Mouse (Mus musculus) layer of hippocampus, adult 8-10 months (tissue): ENCODE measurements at regions not wholly inside any gene's neighbourhood (a gene's known extent, or its start where the extent isn't known, plus 50 kb on each side); places are given as distances from the start of the nearest gene placed in this dataset.

Source experiments
- DNase-seq, 2 experiments: peaks; one replicate each; pipeline ENCODE4 v3.0.0; 2022; ENCODE audit warnings: low spot score in 2 of 2

DNA sequence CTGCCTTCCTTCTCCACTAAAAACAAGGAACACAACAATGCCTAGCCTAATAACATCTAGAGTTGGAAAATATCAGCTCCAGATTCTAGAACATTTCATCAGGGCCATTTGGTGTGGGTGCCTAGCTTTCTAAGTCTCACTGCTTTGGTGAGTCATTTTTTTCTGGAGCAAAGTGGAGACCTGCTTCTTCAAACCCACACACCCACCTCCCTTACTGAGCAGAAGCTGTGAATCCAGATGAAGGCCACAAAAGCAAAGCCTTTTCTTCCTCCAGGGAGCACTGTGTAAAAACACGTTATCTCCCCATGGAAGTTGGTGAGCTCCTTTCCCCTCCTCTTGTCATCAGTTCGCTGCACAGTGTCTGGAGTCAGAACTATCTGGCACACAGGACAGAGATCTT lies 294.1 kb downstream of the Mex3b start:
- DNase-seq: no peak

DNA sequence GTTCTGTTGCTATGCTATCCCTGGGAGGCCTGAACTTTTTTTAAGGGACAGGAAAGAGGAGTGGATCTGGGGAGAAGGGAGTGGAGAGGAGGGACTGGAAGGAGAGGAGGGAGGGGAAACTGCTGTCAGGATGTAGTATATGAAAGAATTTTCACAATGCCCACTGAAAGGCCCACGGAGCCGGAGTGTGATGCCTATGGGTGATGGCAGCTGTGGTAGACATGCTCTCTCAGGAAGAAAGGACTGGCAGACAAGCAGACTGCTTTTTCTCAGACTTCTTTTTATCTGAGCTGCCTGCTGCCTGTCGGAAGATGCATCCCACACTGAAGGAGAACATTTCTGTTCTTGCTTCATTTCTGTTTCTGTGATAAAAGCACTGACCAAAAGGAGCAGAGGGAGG lies 295.7 kb downstream of the Mex3b start:
- no peak for DNase-seq

DNA sequence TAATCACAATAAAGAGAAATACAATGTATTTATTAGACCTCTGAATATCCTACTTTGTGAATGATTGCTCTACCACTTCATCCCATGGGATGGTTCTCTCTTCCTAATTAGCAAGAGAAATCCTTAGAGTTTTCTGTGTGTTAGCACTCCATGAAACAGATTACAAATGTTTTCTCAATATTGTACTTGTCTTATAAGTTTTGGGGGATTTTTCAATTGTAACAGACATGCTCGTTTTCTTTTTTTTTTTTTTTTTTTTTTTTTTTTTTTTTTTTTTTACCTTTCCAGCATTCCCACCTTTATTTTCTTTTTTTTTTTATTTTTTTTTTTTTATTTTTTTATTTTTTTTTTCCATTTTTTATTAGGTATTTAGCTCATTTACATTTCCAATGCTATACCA lies 312.3 kb downstream of the Mex3b start:
- DNase-seq: no peak

DNA sequence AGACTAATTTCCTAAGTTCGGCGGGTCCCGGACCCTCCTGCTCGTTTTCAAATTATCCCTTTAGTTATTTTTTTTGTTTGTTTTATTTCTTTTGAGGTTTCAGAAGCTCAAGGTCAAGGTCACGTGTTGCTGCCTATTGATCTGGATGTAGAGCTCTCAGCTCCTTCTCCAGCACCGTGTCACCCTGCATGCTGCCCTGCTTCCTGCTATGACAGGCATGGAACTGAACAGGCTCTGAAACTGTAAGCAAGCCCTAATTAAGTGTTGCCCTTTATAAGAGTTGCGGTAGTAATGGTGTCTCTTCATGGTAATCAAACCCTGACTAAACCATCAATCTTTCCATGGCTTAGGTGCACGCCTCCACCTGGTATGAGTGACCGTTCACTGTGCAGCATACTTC lies 319.2 kb downstream of the Mex3b start:
- no peak for DNase-seq

DNA sequence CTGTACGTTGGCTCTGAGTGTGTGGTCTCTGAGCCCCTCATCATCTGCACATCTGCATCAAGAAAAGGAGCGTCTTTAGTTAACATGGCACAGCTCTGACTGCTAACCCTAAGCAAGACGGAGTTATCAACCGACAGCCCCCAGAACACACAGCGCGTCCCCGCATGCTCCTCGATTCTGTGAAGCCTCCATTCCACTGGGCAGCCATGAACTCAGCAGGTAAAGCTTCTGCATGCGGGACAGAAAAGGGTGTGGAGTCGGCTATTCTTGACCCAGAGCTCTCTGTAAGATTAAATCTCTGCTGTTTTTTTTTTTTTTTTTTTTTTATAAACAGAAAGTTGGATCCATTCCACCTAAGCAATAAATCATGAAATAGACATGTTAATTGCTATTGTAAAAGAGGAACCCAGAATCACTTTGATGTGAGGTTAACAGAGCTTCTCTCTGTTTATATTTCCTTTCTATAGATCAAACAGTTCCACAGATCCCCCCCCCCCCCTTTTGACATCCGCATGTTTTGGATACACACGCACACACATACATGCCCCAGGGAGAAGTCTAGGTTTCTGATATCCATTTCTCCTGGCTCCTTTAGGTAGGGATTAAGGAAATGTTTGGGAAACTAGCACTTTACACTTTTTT lies 328.9 kb downstream of the Mex3b start:
- no peak for DNase-seq

DNA sequence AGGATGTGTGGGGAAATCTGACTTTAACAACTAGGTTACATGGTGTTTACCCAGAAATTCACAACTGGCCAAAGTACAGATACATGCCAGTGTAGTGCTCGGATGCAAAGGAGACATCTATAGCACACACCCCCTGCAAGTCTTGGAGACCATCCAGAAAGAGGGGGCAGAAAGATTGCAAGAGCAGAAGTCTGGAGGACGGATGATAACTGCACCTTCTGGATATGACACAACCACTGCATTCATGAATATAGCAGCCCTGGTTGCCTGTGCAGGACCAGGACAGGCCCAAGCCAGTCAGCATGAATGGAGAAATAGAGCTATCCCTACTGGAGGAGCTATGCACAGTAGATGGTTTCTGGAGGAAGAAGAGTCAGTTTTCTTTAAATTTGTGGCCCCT lies 330.4 kb downstream of the Mex3b start:
- no peak for DNase-seq

DNA sequence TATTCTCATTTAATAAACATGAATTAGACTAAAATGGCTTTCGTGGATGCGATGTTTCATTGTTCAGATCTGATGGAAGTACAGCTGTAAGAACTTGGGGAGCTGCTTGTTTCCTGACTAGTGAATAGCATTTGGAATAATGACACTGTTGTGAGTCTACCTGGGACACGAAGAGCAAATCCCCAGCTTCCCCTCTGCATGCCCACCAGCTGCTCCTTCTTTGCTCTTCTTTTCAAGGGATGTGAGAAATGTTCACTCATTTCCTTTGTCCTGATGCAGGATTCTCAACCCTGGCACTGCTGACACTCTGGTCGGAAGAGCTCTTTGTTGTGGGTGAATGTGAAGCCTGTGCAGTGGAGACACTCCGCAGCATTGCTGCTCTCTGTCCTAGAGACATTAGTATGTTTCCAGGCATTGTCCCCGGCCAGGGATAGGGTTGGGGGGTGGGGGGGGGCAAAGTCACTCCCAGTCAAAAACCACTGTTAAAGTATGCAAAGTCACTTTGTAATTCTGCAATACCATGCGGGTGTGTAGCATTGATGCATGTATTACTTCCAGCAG lies 334.1 kb downstream of the Mex3b start:
- DNase-seq: no peak

DNA sequence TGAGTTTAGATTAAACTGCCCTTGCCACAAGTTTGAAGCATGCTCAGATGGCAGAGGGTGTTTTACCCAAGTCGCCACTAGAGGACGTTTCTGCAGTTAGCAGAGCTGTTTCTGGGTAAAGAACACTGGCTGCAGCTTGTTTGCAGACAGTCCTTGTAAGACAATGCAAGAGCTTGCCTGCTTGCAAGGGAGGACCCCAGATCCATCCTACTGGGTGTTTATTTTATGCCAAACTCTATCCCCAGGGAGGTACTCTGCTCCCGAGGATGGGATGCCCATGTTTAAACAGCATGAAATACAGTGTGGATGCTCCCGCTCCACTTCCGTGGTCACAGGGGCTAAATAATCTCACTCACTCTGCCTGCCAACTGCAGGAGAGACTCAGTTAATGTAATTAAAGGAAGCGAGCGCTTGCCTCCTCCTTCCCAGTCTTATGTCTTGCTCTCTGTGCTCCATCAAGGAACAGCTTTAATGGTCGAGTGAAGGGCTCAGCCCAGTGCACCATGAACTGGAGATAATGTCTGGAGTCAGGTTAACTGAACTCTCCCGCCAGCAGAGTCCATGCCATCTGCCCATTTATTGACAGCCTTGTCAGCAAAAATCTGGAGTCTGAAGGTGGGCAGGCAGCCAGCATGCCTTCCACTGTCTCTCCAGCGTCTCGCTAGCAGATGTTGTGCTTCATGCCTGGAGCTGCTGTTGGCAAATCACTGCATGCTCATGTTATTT lies 334.8 kb downstream of the Mex3b start:
- DNase-seq: peak; percentile 53 to 61

DNA sequence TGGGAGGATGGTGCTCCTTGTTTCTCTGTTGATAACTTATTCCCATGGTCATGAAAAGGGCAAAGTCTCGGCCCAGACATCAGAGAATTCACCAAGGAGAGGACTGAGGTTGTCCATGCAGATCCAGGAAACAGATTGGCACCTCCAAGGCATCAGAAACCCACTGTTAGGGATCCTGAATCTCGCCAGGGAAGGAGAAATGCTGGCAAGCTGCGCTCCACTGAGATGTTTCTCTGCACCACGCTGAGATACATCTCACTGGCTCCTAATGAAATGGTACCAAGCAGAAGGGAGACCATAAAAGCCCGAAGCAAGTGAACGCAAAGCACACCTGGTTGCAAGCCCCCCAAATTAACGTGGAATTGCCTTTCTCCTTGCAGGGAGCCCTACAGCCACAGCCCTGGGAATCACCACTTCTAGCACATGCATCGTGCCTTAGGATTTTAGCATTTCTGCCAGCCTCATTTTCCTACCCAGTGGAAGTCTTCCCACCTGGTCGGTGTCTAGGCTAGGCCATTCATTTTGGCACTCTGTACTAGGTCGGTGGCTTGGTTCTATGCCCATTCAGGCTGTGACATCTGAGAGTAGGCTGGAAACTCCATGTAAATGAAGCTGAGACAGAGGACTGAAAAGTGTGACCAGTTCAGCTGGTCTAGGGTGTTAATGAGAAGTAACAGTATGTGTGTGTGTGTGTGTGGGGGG lies 336.3 kb downstream of the Mex3b start:
- no peak for DNase-seq

DNA sequence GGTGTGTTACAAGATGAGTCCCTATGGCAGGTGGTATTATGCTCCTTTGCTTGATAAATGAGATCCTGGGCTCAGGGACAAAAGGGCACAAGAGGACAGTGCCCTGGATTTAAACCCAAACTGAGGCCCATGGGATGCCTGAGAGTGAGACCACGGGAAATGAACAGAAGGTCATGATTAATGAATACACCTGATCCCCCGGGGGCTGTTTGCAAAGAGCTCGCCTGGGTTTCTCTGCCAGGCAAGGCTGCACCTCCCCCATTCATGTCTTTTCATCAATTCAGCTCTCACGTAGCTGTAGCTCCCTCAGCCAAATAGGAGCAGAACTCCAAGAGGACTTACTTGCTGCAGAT lies 336.9 kb downstream of the Mex3b start:
- DNase-seq: no peak

DNA sequence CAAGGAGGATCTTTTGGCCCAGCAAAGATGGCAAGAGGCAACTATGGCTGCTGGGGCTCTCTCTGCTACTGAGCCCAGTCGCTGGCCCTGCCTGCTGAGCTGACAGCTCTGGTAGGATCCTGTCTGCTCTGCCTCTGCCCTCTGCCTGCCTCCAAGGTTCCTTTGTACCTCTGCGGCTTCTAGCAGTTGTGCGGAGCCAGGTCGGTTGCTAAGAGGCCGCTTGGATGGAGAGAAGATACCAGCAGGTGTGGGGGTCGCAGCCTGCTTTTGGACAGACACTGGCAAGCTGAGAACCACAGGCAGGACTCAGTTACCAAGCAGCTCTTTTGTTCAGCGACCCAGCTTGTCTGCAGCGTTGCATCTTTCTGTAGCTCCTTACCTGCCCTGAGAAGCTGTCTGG lies 337.6 kb downstream of the Mex3b start:
- no peak for DNase-seq

DNA sequence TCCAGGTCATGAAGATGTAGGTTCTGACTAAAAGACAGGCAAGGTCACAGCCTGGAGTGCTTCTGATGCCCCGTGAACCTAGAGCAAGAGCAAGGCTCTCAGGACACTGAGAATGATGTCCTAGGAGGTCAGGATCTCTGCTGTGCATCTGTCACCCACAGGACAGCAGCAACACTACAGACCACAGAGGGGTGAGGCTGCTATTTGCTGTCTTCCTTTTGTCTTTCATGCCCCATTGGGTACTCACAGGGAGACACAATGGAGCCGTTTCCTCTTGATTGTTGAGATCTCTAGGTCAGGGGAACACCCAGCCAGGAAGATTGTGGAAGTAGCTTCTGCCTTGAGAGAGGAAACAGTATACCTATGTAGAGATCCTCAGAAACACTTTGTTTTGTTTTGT lies 339.9 kb downstream of the Mex3b start:
- no peak for DNase-seq

DNA sequence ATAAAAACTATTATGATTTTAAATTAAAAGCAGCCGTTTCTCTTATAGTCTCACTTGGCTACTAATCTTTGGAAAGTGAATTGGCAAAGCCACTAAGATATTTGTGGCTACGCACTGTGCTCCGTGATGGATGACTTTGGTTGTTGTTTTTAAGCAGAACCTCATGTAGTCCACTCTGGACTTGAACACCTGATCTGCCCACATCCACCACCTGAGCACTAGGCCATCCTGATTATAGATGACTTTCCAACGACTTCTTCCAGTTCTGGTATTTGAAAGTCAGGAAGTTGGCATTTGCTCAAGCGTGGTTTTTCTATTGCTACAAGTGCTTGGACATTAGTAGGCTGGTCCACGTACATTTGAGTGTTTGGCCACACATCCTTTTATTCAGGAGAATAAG lies 344.5 kb downstream of the Mex3b start:
- DNase-seq: no peak

DNA sequence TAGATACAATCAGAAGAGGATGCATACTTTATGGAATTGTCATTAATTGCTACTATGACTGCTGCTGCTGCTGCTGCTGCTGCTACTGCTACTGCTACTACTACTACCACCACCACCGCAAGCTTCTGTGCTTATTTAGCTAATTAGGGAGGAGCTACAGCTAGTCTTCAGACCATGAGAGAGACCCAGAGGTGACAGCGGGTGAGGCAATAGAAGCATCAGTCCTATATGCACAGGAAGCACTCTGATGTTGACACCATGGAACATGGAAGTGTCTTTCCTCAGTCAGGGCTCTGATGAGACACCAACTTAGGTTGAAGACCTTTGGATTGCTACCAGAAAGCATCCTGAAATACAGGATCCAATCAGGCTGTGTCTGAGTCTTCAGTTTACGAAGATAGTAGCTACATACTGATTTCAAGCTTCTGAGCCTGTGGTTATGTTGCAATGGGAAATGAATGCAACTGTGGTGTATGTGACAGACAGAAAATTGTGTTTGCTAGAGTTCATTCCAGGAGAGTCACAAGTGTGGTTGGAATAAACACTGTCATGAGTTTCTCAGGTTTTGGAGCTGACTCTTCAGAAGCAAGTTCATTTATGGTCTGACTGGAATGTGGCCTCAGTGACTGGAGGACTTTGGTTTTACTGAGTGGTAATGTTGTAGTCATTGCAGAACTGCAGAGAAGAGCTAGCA lies 355.0 kb downstream of the Mex3b start:
- DNase-seq: no peak

DNA sequence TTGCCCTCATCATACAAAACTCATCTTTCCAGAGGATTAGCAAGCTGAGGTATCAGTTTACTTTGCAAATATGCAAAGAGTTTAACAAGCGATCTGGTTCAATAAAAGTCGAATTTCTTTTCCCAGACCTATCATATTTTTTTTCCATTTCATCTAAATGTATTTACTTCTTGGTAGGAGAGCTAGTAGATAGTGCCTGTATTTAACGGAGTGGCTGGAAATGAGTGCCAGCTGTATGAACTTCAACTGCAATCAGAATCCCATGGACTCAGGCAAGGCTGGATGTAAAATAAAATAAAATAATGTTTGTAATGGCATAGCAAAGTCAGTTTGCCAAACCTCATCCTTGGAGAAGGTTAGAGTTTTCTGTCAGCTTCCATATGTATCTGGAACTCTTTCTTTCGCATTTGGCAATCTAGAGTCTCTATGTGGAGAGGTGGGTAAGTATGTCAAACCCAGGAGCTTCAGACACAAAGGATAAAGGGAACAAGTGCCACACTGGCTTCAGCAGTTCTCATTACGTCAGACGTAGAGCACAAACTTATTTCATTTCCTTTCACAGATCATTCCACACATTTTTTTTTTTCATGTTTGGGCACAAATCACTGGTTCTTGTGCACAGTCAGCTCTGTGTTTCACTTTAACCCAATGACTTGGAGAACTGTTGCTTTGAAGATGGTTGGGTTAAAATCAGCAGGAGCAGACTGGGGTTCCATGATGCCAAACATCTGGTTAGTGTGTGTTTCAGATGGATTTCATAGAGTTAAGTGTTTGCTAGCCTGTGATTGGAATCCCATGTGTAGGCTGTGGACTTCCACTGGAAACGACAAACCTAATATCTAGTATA lies 357.2 kb upstream of the Tmc3 start:
- no peak for DNase-seq

DNA sequence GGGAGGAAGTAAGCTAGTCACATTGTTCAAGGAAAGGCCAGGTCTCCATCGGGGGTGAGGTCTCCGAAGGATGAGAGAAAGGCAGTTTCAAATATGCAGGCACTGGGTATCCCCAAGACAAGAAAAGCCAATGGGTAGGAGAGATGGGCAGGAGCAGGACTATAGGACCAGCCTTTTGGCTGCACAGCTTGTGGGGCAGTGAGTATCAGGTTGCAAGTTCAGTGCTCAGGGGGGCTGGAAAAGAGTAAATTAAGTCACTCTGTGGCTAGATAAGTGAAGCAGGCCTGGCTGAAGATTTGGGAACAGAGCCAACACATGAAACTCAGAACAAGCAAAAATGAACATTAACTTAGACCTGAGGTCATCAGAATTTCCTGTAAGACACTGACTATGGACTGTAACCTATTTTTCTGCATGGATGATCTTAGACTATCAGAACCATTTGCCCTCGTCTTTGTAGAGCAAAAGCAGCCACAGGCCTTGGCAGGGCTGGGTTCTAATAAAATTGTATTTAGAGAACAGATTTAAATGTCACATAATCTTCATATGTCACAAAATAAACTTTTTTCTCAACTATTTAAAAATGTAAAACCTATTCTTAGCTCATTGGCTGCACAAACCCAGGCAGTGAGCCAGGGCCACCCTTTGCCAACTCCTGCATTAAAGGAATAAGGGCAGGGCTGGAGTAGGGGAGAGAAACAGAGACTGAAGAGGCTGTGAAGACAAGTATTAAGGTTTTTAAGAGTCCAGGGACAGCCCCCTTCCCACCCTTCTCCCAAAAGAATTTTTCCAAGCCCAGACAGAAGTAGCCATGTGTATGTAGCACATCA lies 354.0 kb upstream of the Tmc3 start:
- peak; percentile 39 to 46 for DNase-seq

DNA sequence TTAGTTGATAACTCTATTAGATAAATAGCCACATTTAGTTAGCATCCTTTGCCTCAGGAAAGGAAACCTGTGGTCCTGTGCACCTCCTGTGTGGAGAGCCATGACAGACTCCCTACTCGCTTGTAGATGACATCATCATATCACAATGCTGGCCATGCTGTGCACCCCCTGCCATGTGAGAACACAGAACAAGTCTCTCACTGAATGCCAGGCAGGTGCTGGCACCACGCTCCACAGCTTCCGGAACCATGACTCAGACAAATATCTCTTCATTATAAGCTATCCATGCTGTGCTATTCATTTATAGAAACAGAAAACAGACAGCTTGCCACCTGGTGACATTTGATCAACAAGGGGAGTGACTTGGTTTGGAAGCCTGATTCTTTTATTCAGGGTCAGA lies 349.1 kb upstream of the Tmc3 start:
- peak; percentile 25 to 33 for DNase-seq

DNA sequence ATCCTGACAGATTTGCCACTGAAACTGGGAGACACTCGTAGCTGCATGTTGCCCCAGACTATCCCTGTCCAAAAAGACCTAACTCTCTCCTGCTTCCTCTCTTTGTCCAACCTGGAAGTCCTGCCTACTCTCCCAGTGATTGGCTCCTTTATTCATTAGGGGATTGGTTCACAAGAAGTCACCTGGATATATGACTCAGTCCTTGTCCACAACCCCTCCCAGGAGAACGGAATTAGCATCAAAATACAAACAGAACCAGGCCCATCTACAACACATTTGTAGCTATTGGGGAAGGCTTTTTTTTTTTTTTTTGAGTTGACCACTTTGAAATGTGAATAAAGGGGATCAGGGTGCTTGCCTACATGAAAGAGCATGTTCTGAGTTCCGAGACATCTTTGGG lies 347.4 kb upstream of the Tmc3 start:
- no peak for DNase-seq

DNA sequence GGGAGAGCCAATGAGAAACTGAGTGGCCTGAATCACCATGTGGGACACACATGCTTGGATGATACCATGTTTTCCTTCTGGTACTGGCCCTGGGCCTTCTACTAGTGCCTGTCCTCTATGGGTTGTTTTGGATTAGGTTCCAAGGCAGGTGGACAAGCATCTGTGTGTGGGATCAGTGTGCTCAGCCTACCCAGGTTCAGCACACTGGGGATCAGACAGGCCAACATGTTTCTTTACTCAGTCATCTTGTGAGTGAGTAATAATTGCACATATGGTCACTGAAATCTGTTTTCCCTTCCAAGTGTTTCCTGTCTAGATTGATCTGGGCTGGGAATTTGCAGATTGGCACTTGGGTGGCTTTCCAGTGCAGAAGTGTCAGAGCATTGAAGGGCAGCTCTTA lies 346.6 kb upstream of the Tmc3 start:
- DNase-seq: peak; percentile 68 to 77

DNA sequence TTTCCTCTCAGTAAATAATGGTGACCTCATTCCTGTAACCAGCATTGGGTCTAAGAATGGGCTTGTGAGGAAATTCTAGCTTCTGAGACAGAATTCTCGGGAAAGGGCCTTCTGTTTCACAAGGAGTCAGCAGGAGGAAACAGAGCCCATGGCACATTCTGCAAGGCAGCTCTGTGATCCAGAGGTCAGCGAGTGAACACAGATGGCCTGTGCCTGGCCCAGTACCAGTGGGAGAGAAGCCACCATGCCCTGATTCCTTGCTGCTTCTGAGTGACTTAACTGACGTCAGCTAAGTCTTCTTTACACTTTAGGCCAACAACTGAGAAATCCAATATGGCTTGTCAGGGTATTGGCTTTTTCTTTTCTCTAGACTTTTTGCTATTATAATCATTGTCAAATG lies 342.5 kb upstream of the Tmc3 start:
- DNase-seq: no peak
